Mouse (Mus musculus): ENCODE results near the gene Nup93.

Gene Nup93

DNA sequence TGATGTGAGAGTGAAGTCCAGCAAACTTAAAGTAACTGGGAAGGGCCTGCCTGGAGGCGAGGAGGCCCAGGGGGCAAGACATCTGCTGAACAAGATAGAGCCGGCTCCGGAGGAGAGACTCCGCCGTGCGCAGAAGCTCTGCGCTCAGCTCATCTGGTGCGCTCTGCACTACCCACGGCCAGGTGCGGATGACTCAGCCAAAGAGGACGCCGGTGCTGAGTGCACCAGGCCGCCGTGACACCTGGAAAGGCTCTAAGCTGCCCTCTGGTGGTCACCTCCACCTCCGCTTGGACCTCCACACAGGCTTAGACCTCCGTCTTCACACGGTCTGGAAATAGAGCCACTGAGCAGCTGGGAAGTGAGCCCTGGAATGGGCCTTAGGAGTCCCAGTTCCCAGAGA is 27.8 kb upstream of the Nup93 start:
- DNase-seq (ENCODE audit: low read depth, low spot score) = peak; percentile 91

- peak; percentile 74 for DNase-seq (ENCODE audit: low read depth, low spot score)
Observed at GRCm38 (mm10) chr8:94187290-94188002, 26.9 kb upstream of the Nup93 start.

DNA sequence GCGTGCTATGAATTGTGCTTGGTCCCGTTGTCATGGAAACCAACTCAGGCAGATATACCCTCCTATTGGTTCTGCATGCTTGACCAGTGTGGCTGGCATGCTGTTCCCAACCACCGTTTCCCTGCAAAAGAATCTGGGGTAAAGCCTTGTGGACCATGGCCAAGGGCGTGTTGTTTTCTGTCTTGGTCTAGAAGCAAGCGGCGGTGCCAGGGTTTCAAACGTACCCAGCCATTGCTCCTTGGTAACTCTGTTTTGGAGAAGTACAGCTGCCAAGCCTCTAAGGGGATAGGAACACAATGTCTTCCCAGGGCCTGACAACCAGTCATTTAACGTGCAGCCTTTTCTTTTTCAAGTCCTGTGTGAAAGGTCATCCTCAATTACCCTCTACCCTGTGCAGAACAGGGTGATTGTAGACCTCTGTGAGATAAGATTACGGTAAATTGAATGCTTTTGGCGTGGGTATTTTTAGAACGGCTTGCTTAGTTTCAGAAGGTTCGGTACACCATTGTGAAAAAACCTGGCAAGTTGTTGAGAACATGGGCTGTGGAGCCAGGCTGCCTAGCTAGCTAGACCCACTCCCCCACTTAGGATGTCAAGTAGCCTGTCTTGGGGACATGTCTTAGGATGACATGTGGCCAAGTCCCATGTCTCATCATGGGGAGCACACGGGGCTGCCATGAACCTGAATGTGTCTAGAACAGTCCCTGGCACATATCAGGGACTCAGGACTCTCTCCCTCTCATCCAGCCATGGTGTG is 24.9 kb upstream of the Nup93 start:
- peak; percentile 41 for DNase-seq (ENCODE audit: low read depth, low spot score)

DNA sequence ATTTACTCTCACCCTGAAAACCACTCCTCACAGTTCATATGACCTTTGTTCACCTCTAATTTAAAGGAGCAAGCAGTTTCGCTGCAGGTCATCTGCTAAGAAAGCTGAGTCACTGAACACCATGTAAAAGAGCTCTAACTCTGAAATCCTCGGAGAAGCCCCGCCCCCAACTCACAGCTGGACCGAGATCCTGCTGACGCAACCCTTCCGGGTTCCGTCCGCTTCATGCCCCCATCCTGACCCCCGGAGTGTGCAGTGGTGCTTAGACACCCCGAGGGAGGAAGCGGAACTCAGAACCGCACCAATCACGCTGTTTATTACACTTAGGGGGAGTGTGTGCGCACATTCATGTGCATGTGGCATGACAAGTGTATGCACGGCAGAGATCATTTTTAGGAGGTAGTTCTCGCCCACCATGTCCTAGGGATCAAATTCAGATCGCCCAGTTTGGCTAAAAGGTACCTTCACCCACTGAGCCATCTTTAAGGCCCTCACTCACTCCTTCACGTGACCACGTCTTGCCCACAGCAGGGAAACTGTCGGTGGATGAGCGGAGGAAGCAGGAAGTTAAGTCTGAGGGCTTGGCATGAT is 23.2 kb upstream of the Nup93 start:
- peak; percentile 99 for DNase-seq (ENCODE audit: low read depth, low spot score)

GRCm38 (mm10) chr8:94192926-94193325 is 21.4 kb upstream of the Nup93 start:
- DNase-seq (ENCODE audit: low read depth, low spot score) = no peak

GRCm38 (mm10) chr8:94194591-94195223 is 19.7 kb upstream of the Nup93 start:
- DNase-seq (ENCODE audit: low read depth, low spot score) = no peak

DNA sequence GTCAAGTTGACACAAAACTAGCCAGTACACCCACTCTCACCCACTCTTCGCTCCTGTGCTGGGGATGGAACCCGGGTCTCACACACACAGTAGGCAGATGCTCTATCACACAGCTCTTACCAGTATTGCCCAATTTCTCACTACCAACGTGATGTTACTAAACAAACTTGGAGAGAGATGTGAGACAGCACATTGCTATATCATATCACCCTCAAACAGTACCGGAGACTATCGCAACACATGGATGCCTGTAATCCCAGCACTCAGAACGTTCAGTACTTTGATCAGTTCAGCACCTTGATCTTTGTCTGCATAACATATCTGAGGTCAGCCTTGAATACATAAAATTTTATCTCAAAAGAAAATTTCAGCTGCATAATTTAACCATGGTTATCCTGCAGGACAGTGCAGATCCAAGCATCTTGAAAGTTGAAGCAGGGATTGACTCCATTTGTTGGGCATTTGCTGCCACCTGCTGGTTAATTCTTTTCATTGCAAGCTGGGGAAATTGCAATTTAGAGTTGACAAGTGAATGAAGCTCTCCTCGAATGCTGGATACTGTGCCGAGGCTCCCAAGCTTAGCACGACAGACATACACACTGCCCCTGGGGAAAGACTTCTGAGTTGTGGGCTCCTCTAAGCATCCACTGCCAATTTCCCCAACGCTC is 15.0 kb upstream of the Nup93 start:
- peak; percentile 78 for DNase-seq (ENCODE audit: low read depth, low spot score)

DNA sequence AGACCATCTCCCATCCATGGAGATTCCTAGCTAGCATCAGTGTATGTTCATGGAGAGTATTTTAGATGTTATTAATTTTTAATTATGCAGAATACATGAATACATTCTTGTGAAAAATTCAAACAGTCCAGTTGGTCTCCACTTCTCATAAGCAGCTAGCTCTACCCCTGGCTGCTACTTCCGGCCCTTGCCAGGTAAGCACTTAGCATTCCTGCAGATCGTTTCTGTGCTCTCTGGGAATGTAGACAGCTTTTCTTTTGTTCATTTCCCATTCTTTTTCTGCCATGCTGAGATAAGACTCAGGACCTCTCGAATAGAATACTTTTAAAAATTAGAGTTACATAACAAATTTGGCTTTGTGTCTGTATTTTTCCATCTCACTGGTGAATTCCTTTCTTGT is 10.3 kb upstream of the Nup93 start:
- DNase-seq (ENCODE audit: low read depth, low spot score) = no peak

GRCm38 (mm10) chr8:94205736-94206135 is 8.6 kb upstream of the Nup93 start:
- peak; percentile 87 for DNase-seq (ENCODE audit: low read depth, low spot score)

DNA sequence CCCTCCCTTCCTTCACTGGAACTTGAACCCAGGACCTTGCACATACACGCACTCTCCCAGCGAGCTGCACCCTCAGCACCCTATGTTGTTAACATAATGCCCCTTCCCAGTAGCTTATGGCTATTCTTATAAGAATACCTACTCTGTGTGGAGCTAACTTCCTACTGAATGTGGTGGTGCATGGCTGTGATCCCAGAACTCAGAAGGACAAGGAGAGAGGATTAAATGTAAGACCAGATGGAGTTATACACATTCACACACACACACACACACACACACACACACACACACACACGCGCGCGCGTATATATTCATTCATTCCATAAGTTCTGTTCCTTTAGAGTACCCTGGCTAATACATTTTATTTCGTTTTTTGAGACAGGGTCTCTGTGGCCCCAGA is 8.1 kb upstream of the Nup93 start:
- no peak for DNase-seq (ENCODE audit: low read depth, low spot score)

DNA sequence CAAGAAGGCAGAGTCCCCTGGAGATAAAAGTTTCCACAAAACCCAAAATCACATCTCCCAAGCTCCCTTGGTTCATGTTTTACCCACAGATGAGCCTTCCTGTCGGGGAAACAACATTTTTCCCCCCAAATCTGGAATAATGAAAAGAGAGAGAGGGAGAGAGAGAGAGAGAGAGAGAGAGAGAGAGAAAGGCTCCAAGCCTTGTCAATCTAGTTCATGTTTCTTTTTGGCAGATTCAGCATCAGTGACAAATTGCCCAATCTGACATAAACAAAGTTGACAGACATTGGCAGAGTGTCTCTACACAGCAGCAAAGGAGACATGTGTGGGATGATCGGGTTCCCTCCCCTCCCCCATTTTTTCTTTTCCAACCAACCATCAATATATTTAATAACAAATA is 6.9 kb upstream of the Nup93 start:
- DNase-seq (ENCODE audit: low read depth, low spot score) = no peak

- DNase-seq (ENCODE audit: low read depth, low spot score) = no peak
Observed at GRCm38 (mm10) chr8:94209639-94210038, 4.7 kb upstream of the Nup93 start.

DNA sequence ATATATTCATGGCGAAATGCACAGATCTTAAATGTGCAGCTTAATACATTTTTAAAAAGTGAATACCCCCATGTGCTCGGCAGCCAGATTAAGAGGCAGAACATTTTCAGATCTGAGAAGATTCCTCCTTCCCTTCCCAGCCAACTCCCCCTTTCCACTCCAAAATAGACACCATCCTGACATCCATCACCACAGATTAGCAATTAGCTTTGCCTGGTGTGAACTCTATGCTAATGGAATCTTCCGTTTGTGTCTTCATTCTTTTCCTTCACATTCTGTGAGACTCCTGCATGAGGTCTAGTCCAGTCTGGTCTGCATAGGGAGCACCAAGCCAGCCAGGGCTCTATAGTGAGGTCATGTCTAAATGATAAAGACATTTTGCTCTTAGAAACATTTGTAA is 4.1 kb upstream of the Nup93 start:
- no peak for DNase-seq (ENCODE audit: low read depth, low spot score)

GRCm38 (mm10) chr8:94213819-94214218 is 545 bp upstream of the Nup93 start:
- no peak for DNase-seq (ENCODE audit: low read depth, low spot score)

DNA sequence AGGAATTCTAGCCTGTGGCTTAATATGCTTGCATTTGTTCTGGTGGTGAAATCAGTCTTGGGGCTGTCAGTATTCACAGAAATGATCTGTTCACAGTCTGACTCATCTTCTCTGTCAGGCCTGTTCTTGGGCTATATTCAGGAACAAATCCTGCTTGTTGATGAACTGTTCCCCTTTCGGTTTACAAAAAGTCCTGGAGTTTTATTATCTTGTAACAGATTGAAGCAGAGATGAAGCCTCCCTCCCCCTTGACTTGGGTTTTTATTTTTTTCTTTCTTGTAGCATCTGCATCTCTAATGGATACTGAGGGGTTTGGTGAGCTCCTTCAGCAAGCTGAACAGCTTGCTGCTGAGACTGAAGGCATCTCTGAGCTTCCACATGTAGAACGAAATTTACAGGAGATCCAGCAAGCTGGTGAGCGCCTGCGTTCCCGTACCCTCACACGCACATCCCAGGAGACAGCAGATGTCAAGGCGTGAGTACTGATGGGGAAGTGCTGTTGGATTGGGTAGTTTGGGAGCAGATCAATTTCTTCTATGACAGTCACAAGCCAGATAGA is 13.1 kb downstream of the Nup93 start:
- DNase-seq (ENCODE audit: low read depth, low spot score) = no peak

GRCm38 (mm10) chr8:94240240-94240751 is 25.9 kb downstream of the Nup93 start:
- DNase-seq (ENCODE audit: low read depth, low spot score) = no peak

GRCm38 (mm10) chr8:94249836-94250435 is 35.6 kb downstream of the Nup93 start:
- no peak for DNase-seq (ENCODE audit: low read depth, low spot score)

DNA sequence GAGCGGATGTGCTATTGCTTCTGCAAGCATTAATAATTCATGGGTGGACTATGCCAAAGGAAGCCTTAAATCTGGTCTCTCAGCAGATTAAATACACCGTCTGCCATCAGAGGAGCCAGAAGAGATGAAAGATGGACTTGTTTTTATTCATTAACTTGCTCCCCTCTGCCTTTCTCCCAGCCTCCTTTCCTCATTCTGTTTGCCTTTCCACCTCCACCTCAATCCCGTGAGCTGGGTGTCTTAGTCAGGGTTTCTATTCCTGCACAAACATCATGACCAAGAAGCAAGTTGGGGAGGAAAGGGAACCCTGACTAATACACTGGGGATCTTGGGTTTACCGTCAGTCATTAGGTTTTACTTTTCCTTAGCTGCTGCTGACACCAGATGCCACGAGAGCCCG is 44.5 kb downstream of the Nup93 start:
- DNase-seq (ENCODE audit: low read depth, low spot score) = no peak

- DNase-seq (ENCODE audit: low read depth, low spot score) = peak; percentile 11
Observed at GRCm38 (mm10) chr8:94262626-94263297, 48.4 kb downstream of the Nup93 start.
